Mouse (Mus musculus): ENCODE data around the gene Amh.

DNA sequence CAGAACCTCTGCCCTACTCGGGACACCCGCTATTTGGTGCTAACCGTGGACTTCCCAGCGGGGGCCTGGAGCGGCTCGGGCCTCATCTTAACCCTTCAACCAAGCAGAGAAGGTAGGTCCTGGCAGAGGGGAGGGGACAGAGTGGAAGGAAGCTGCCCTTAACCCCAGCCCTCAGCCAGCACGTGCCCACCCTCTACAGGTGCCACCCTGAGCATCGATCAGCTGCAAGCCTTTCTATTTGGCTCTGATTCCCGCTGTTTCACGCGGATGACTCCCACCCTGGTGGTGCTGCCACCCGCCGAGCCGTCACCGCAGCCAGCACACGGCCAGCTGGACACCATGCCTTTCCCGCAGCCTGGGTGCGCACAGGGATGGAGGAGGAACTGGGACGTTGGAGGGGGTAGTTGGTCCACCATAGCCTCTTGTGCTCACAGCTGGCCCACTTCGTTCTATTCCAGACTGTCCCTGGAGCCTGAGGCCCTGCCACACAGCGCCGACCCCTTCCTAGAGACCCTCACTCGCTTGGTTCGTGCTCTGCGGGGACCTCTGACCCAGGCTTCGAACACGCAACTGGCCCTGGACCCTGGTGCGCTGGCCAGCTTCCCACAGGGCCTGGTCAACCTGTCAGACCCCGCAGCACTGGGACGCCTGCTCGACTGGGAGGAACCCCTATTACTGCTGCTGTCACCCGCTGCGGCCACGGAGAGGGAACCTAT lies 1.5 kb downstream of the Amh start:
- TF ChIP-seq TAL1 (conservative IDR thresholded peaks at IDR 0.05; ENCODE audit: low read depth, low read length) (no peak), CTCF (IDR thresholded peaks at IDR 0.05; ENCODE audit: low read depth, low read length) (no peak), GATA2 (IDR thresholded peaks at IDR 0.05; ENCODE audit: borderline replicate concordance, low read depth, low read length) (no peak), GATA1 (IDR thresholded peaks at IDR 0.05; ENCODE audit: borderline replicate concordance, low read length) (no peak)
